Mouse (Mus musculus) testis, adult 2 months (tissue): ENCODE data around the gene B3gnt2. TPM values are rescaled to one million over a fixed set of nuclear protein-coding genes. Genes with fewer than 3 reads are reported as not detected.
A peak's percentile ranks its signal among the peaks of the same experiment; 100 is the strongest.

Experiments
- H3K27ac ChIP-seq: fragments of 200-500 bp; 2 replicates; pipeline ENCODE4 v1.5.1; 2012; ENCODE audit warnings: low read depth, low read length; ENCODE audit not compliant: control insufficient read depth, insufficient read depth
- H3K27me3 ChIP-seq: fragments of 200-500 bp; 2 replicates; pipeline ENCODE4 v1.6.1; 2012; ENCODE audit warnings: mild to moderate bottlenecking, low read length, moderate library complexity; ENCODE audit not compliant: control insufficient read depth, insufficient read depth
- H3K36me3 ChIP-seq: fragments of 200-500 bp; 2 replicates; pipeline ENCODE4 v1.6.1; 2012; ENCODE audit warnings: mild to moderate bottlenecking, low read length; ENCODE audit not compliant: control insufficient read depth, insufficient read depth
- H3K4me1 ChIP-seq: fragments of 200-500 bp; 2 replicates; pipeline ENCODE4 v1.6.1; 2012; ENCODE audit warnings: low read length; ENCODE audit not compliant: control insufficient read depth, insufficient read depth
- H3K4me3 ChIP-seq: fragments of 200-500 bp; 2 replicates; pipeline ENCODE4 v1.5.1; 2012; ENCODE audit warnings: low read depth, mild to moderate bottlenecking, low read length, moderate library complexity, mixed read lengths; ENCODE audit not compliant: control insufficient read depth
- CTCF ChIP-seq: fragments of 200-500 bp; IDR thresholded peaks from 2 replicates; pipeline ENCODE4 v1.5.1; 2012; ENCODE audit warnings: low read depth, mild to moderate bottlenecking, inconsistent platforms, low read length, moderate library complexity; ENCODE audit not compliant: control insufficient read depth, insufficient read depth, insufficient replicate concordance
- POLR2A ChIP-seq: fragments of 200-500 bp; IDR thresholded peaks from 2 replicates; pipeline ENCODE4 v1.6.1; 2012; ENCODE audit warnings: low read depth, mild to moderate bottlenecking, inconsistent platforms, low read length, moderate library complexity; ENCODE audit not compliant: control insufficient read depth
- polyA plus RNA-seq: library from polyadenylated mRNA; depleted of rRNA; stranded (reverse); fragments of >200 nt; gene quantifications from 2 replicates; pipeline ENCODE4 v1.2.3, GENCODE M21; 2012

B3gnt2 gene
- polyA plus RNA-seq, 1 experiment: 1.2 TPM

DNA sequence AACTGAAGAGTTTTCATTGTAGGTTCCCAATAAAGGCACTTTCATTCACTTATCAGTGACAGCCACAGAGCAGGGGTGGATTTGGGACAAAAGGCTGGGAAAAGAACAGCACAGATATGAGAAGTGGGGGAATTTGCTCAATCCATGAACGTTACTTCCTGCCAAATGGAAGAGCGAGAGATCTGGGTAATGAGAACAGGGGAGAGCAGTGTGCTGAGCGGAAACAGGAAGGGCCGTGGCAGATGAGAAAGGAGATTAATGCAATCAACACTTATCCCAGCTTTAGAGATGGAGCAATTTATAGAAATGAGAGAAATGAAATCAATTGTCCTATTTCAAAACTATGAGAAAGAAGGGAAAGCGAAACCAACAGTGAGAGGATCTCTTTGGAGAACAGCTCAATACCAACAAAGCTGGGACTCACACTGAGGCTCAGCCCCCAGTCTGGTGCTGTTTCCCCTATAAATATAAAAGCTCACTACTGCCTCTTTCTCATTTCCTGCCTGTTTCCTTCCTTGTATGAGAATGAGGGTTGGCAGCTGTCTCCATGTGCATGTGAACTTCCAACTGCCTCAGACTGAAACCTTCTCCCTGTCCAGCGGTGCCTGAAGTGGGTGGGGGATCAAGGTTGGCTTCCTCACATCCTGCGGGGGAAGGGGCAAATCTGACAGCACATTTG, 11.0 kb upstream of the B3gnt2 start:
- TF ChIP-seq POLR2A (no peak), CTCF (no peak)
- no peaks in the 10 kb centered on the region for H3K36me3 ChIP-seq
- peaks cover 4% of the 10 kb centered on the region for H3K4me1 ChIP-seq
- peak overlapping the region; percentile 42; the same call in 1 of the 2 replicates for H3K27ac ChIP-seq
- H3K4me3 ChIP-seq: no peak overlapping the region
- no peaks in the 10 kb centered on the region for H3K27me3 ChIP-seq

DNA sequence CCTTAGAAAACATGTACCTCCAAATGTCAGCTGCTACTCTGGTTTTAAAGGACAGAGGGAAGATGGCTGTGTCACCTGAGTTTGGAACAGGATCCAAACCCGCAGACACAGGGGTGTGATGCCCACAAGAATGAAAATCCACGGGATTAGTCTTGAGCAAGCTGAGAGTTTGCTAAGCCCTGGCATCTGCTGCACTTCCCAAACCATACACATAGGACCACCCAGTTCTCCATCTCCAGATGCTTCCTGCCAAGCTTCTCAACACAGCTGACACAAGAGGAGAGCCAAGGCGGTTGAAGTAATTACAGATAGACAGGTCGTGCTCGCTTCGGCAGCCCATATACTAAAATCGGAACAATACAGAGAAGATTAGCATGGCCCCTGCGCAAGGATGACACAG, 7.8 kb upstream of the B3gnt2 start:
- H3K36me3 ChIP-seq: no peaks in the 10 kb centered on the region
- no peaks in the 10 kb centered on the region for H3K27me3 ChIP-seq
- H3K4me1 ChIP-seq: peaks cover 3% of the 10 kb centered on the region
- TF ChIP-seq CTCF (no peak), POLR2A (no peak)
- H3K27ac ChIP-seq: no peak overlapping the region
- H3K4me3 ChIP-seq: no peak overlapping the region

DNA sequence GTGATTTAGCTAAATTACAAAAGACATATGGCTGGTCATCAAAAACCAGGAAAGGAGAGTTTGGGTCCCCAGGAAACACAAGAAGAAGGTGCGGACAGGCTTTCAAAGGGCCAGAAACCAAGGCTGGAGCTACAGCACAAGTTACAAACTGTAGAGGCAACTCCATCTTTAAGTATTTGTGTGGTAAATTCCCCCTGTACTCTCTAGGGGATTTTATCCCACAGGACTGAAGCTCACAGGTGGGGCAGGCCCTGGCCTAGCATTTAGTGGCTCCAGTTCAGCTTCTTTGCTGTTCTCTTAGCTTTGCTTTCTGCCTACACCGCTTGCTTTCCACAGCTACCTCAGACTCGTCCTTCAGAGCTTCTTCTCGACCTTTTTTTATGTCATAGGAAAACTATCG, 6.9 kb upstream of the B3gnt2 start:
- TF ChIP-seq CTCF (no peak), POLR2A (no peak)
- Histone ChIP-seq H3K4me3 (no peak overlapping the region), H3K27me3 (no peaks in the 10 kb centered on the region), H3K36me3 (no peaks in the 10 kb centered on the region), H3K4me1 (no peaks in the 10 kb centered on the region; the same call in 1 of the 2 replicates), H3K27ac (no peak overlapping the region)

DNA sequence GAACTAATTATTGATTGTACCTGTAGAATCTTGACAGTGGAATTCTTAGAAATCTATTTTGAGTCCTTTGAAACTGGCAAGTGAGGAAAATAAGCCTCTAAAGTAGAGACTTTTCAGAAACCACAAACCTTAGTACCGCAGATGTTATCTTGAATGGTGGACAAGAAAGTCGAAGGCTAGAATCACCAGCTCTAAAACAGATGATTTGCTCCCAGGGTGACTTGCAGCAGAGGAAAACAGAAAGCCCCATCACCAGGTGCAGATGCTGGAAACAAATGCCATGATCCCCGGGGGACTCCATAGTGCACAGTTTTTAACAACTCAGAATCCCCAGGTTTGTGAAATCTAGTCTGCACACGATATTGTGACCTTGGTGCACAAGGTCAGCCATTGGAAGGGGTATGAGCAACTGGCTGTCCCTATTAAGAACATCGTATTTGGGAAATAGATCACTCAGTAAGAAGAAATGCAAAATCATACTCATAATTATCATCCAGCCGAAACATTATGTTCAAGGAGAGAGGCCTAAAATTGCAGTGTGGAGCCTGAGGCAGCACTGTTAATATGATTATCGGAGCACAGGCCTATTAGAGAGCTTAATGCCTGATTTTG, 5.0 kb upstream of the B3gnt2 start:
- peaks cover 1% of the 10 kb centered on the region for H3K4me1 ChIP-seq
- no peak overlapping the region for H3K4me3 ChIP-seq
- no peak for TF ChIP-seq CTCF
- TF ChIP-seq POLR2A: no peak
- peak overlapping the region; percentile 16; the same call in 1 of the 2 replicates for H3K27ac ChIP-seq
- no peaks in the 10 kb centered on the region for H3K36me3 ChIP-seq
- H3K27me3 ChIP-seq: no peaks in the 10 kb centered on the region

DNA sequence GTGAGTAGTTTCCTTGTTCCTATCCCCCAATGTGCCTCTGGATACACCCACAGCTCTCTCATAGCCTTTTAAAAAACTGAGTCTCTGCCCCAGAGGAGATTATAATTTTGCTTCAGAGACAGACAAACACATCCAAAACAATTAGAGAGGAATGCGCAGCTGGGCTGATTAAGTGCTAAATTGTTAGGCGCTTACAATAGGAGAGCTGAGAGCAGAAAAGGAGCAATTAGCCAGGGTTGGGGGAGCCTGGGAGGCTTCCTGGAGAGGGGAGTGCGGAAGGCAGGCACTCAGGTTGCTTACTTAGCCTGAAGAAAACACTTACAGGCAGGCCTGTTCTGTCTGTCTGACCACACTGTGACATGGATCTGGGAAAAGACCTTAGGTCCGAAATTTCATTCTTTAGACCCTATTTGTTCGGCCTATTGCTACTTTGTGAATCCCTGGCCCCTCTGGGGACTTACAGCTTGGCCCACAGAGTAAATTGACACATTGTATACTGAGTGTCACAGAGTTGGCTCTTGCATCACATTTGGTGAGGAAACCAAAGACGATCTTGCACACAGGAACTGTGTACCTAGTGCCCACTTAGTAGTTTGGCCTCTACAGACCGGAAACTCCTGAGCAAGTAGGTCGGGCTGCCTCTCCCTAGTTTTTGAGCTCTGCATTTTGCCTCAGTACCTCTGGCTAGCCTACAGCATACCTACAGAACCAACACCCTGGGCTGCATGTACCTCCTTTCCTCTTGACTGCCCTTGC, 3.7 kb upstream of the B3gnt2 start:
- no peaks in the 10 kb centered on the region for H3K36me3 ChIP-seq
- peaks cover 10% of the 10 kb centered on the region for H3K4me1 ChIP-seq
- no peak overlapping the region for H3K4me3 ChIP-seq
- 0 out of 2 replicates have a peak, but pooled peaks cover under 1% of the 10 kb centered on the region for H3K27me3 ChIP-seq
- H3K27ac ChIP-seq: no peak overlapping the region
- TF ChIP-seq POLR2A: no peak
- no peak for TF ChIP-seq CTCF

DNA sequence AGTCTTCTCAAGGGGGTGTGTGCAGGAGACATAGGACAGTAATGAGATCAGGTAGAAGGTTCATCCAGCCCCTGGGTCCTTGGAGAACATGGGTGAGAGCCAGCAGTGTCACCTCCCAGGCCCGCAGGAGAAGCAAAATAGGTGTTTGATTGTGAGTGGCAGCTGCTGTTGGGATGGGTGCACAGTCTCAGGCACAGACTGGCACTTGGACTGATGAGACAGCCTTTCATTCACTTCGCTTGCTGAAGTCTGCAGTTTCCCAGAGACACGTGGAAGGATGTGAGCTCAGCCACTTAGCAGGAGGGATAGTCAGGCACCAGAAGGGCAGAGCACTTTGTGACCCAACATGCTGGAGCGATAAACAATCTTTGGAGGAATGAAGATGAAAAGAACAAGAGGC, 2.8 kb upstream of the B3gnt2 start:
- peaks cover 4% of the 10 kb centered on the region; the same call in 1 of the 2 replicates for H3K27me3 ChIP-seq
- no peak overlapping the region for H3K27ac ChIP-seq
- H3K4me3 ChIP-seq: no peak overlapping the region
- H3K4me1 ChIP-seq: peaks cover 16% of the 10 kb centered on the region
- TF ChIP-seq CTCF (no peak), POLR2A (no peak)
- H3K36me3 ChIP-seq: no peaks in the 10 kb centered on the region

DNA sequence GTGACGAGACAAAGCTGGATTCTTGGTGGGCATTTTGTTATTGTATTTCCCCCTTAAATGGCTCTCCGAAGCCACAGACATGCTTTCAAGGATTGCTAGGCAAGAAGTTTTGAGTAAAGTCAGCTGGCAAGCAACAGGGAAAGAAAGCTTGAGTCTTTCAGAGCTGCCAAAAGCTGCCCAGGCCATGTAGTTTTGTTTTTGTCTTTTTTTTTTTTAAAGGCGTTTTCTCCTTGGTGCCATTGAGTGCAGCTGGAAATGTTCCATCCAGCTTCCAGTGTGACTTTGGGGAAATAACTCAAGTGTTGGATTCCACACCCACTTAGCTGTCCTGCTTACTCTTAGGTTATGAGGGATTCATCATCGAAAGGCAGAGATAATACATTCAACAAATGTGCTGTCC, 554 bp upstream of the B3gnt2 start:
- Histone ChIP-seq H3K4me3 (no peak overlapping the region), H3K4me1 (peaks cover 17% of the 10 kb centered on the region), H3K36me3 (no peaks in the 10 kb centered on the region), H3K27ac (no peak overlapping the region), H3K27me3 (peaks cover 4% of the 10 kb centered on the region; the same call in 1 of the 2 replicates)
- TF ChIP-seq CTCF (no peak), POLR2A (no peak)
